In genomic region chr10:5786923-5787322, GRCm38 (mm10) we compare ENCODE assay signal across 8 mouse cellular contexts. TPM values are rescaled to one million over a fixed set of nuclear protein-coding genes. Genes with fewer than 3 reads are reported as not detected.
DNase-seq lines count a peak whose midpoint lies in the region; ATAC-seq and TF ChIP-seq lines count a peak whose summit lies in the region.

No protein-coding gene starts in this region.

- peak; percentile 46; the same call in 1 of the 2 replicates for TF ChIP-seq CTCF in testis, adult 2 months (IDR thresholded peaks at IDR 0.05; ENCODE audit: control insufficient read depth, insufficient read depth, insufficient replicate concordance, low read depth, low read length)
- peak; percentile 70; the same call in 1 of the 2 replicates for TF ChIP-seq CTCF in brain, embryonic 14.5 days (IDR thresholded peaks at IDR 0.05; ENCODE audit: borderline replicate concordance, extremely low read depth, insufficient read depth, insufficient read length)

- no peak for ATAC-seq in erythroid progenitor cell, adult 5-6 weeks (replicated peaks; ENCODE audit: low FRiP score, poor library complexity, severe bottlenecking)

- DNase-seq in heart, postnatal 4 days = peak; percentile 31
- DNase-seq in heart, postnatal 36 days = no peak
- no peak for DNase-seq in testis, postnatal 14 days (ENCODE audit: low spot score)
- peak; percentile 52 for DNase-seq in brain, embryonic 14.5 days (ENCODE audit: low read depth)
- DNase-seq in urinary bladder, postnatal 36 days (ENCODE audit: low spot score in 2 of 2) = no peak

- intact Hi-C loops in heart, postnatal 36 days (cut with DNase I) = loop anchor here (10.0 kb wide), 2 partner anchors 272 to 312 kb away; no protein-coding TSS in a partner anchor

- no peaks in the 10 kb centered on the region for H3K36me3 ChIP-seq in testis, adult 2 months (ENCODE audit: control insufficient read depth, insufficient read depth, low read length)
- H3K36me3 ChIP-seq in megakaryocyte, embryonic 14.5 days (replicated peaks; ENCODE audit: low read length) = no peaks in the 10 kb centered on the region

- H3K9me3 ChIP-seq in megakaryocyte, embryonic 14.5 days = no peaks in the 10 kb centered on the region

- no peak overlapping the region for H3K4me3 ChIP-seq in testis, adult 2 months (ENCODE audit: control insufficient read depth, low read depth, low read length)
- H3K4me3 ChIP-seq in megakaryocyte, embryonic 14.5 days (replicated peaks) = peak overlapping the region; percentile 33

- no peaks in the 10 kb centered on the region for H3K27me3 ChIP-seq in testis, adult 2 months (ENCODE audit: control insufficient read depth, insufficient read depth, low read length)
- peaks cover 9% of the 10 kb centered on the region for H3K27me3 ChIP-seq in megakaryocyte, embryonic 14.5 days (replicated peaks)

- H3K4me1 ChIP-seq in testis, adult 2 months (ENCODE audit: control insufficient read depth, insufficient read depth, low read length) = no peaks in the 10 kb centered on the region; the same call in 1 of the 2 replicates
- H3K4me1 ChIP-seq in megakaryocyte, embryonic 14.5 days = peaks cover 4% of the 10 kb centered on the region; the same call in 1 of the 2 replicates

- no peak for TF ChIP-seq POLR2A in testis, adult 2 months (IDR thresholded peaks at IDR 0.05; ENCODE audit: control insufficient read depth, low read depth, low read length)
- no peak for TF ChIP-seq POLR2A in brain, embryonic 14.5 days (IDR thresholded peaks at IDR 0.05; ENCODE audit: borderline replicate concordance, extremely low read depth, insufficient read depth, insufficient read length, poor library complexity, severe bottlenecking)

- no peak overlapping the region for H3K27ac ChIP-seq in testis, adult 2 months (ENCODE audit: control insufficient read depth, insufficient read depth, low read depth, low read length)

RNA-seq across cellular contexts. Expression of gene Fbxo5, which starts 18.5 kb away (rescaled TPM):
- total RNA-seq in heart, postnatal 4 days (2021) = 10 to 100 TPM; 15.3 to 16.1 TPM
- 1 to 10 TPM; 1.1 to 1.7 TPM for total RNA-seq in heart, postnatal 36 days (2021)
- polyA plus RNA-seq in testis, adult 2 months (2012; rRNA removed) = 0.53 and 1.1 TPM in 2 replicates
- 14.9 and 19.4 TPM in 2 replicates for polyA plus RNA-seq in brain, embryonic 14.5 days (2012; rRNA removed)
- 1.5 TPM in 1 of 2 replicates, not detected in the other for polyA plus RNA-seq in megakaryocyte, embryonic 14.5 days (2012; ENCODE audit: insufficient read depth, low replicate concordance)
- total RNA-seq in erythroid progenitor cell, adult 5-6 weeks (2015; ENCODE audit: low replicate concordance) = 201 and 247 TPM in 2 replicates
- total RNA-seq in erythroid progenitor cell, adult 5-6 weeks (2017; ENCODE audit: low replicate concordance) = 178 and 231 TPM in 2 replicates

RNA-seq across cellular contexts. Expression of gene Mtrf1l, which starts 36.8 kb away (rescaled TPM):
- 10 to 100 TPM in 1 of 2 experiments, 1 to 10 TPM in 1; 7.9 to 10.9 TPM for total RNA-seq in heart, postnatal 4 days (2021)
- total RNA-seq in heart, postnatal 36 days (2021) = 1 to 10 TPM; 8.0 TPM
- 0.71 and 1.1 TPM in 2 replicates for polyA plus RNA-seq in testis, adult 2 months (2012; rRNA removed)
- 3.0 and 5.6 TPM in 2 replicates for polyA plus RNA-seq in brain, embryonic 14.5 days (2012; rRNA removed)
- 1.1 and 2.4 TPM in 2 replicates for polyA plus RNA-seq in megakaryocyte, embryonic 14.5 days (2012; ENCODE audit: insufficient read depth, low replicate concordance)
- 23.5 and 37.8 TPM in 2 replicates for total RNA-seq in erythroid progenitor cell, adult 5-6 weeks (2015; ENCODE audit: low replicate concordance)
- 50.7 and 100 TPM in 2 replicates for total RNA-seq in erythroid progenitor cell, adult 5-6 weeks (2017; ENCODE audit: low replicate concordance)

Comparison
In these comparisons a context has a peak if more than half of its experiments do, and no peak if none do; other contexts are left out.
1. DNase-seq: peak in heart, postnatal 4 days (single experiment) and brain, embryonic 14.5 days (single experiment); none in heart, postnatal 36 days (0 of 2), testis, postnatal 14 days (single experiment) and urinary bladder, postnatal 36 days (0 of 2).
2. RNA of gene Fbxo5, which starts 18.5 kb away (total RNA-seq): 178 to 247 TPM in erythroid progenitor cell, adult 5-6 weeks; 15.3 to 16.1 TPM in heart, postnatal 4 days and 1.1 to 1.7 TPM in heart, postnatal 36 days; every median in the first group is over 10 times any median in the second.